Mouse (Mus musculus) spleen, adult 2 months (tissue): ENCODE measurements at regions not wholly inside any gene's neighbourhood (a gene's known extent, or its start where the extent isn't known, plus 50 kb on each side); places are given as distances from the start of the nearest gene placed in this dataset.

Experiments used
- DNase-seq, 2 experiments: peaks; one replicate each; pipeline versions ENCODE4 v3.0.0 to v3.0.0-alpha.2; 2012 to 2021; ENCODE audit warnings: low spot score in 2 of 2, low read depth in 1 of 2
- H3K27ac ChIP-seq: fragments of 200-500 bp; 2 replicates; pipeline ENCODE4 v1.5.1; 2012; ENCODE audit warnings: low read length, inconsistent platforms; ENCODE audit not compliant: insufficient read depth
- H3K27me3 ChIP-seq: fragments of 200-500 bp; 2 replicates; pipeline ENCODE4 v1.6.1; 2012; ENCODE audit warnings: mild to moderate bottlenecking, moderate library complexity, low read length, inconsistent platforms; ENCODE audit not compliant: control insufficient read depth, insufficient read depth
- H3K36me3 ChIP-seq: fragments of 200-500 bp; 2 replicates; pipeline ENCODE4 v1.6.1; 2012; ENCODE audit warnings: mild to moderate bottlenecking, low read length, inconsistent platforms; ENCODE audit not compliant: control insufficient read depth, insufficient read depth
- H3K4me1 ChIP-seq: fragments of 200-500 bp; 2 replicates; pipeline ENCODE4 v1.6.1; 2011; ENCODE audit warnings: inconsistent platforms; ENCODE audit not compliant: control insufficient read depth, insufficient read depth, insufficient read length
- H3K4me3 ChIP-seq: fragments of 200-500 bp; 2 replicates; pipeline ENCODE4 v1.5.1; 2011; ENCODE audit warnings: mild to moderate bottlenecking, inconsistent platforms; ENCODE audit not compliant: insufficient read depth, insufficient read length; ENCODE audit errors: extremely low read depth
- CTCF ChIP-seq: fragments of 200-500 bp; IDR thresholded peaks from 2 replicates; pipeline ENCODE4 v1.5.1; 2011; ENCODE audit warnings: mild to moderate bottlenecking, inconsistent platforms; ENCODE audit not compliant: insufficient read depth, insufficient read length, insufficient replicate concordance; ENCODE audit errors: extremely low read depth
- POLR2A ChIP-seq: fragments of 200-500 bp; IDR thresholded peaks from 2 replicates; pipeline ENCODE4 v1.6.1; 2011; ENCODE audit warnings: low read depth, low read length, inconsistent platforms
- WGBS: fragments of 180-500 bp; shearing (Covaris S2); methylation state at CpG from one replicate; pipeline ENCODE4 v1.1.7; 2018; 5-methylcytosine and 5-hydroxymethylcytosine counted together

DNA sequence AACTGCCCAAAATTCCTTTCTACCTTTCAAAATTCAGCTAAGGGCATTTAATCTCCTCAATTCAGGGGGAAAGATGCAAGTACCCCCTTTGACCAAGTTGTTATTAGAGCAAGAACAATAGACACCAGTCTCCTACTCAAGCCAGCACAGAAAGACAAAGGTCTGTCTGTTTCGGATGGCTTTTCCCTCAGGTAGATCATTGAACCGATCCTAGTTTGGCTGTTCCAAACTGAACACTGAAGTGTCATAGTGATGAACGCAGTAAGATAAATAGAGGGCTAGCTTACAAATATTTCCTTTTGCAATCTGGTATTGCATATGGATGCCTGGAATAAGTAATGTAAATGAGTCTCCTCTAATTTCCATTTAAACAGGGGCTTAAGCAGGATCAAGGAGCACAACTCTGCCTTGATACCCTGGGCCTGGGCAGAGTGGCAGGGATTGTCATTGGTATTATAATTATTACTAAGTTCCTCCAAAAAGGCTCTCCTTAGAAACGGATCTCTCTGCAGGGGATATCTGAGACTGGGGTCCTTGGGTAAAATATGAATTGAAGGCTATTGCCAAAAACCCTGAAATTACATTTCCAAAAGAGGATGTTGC lies 452.6 kb downstream of the Adgrl2 start:
- H3K27me3 ChIP-seq, result no peaks in the 10 kb centered on the region
- WGBS, result 90% methylated on average over 4 of the region's 4 CpGs
- no peak for DNase-seq
- TF ChIP-seq CTCF, result no peak
- TF ChIP-seq POLR2A, result no peak
- H3K27ac ChIP-seq, result no peak overlapping the region
- no peaks in the 10 kb centered on the region for H3K4me1 ChIP-seq
- no peak overlapping the region for H3K4me3 ChIP-seq
- H3K36me3 ChIP-seq, result no peaks in the 10 kb centered on the region

DNA sequence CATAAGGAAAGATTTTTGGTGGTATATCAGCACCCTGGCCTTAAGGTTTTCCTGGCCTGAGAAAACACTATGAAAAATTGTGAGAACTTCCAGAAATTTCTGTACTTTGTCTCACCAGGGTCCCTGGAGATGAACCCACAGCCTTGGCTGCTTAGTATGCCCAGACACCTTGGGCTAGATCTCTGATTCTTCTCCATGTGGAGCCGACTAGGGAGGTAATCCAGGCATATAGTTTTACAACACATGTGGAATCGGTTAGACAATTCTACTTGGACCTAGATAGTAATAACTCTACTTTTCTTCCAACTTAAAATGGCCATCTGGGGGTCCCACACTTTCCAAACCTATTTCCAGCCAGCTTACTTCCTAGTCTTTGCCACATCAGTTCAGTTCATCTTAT lies 460.5 kb downstream of the Adgrl2 start:
- no peaks in the 10 kb centered on the region for H3K36me3 ChIP-seq
- no peak for DNase-seq
- H3K4me1 ChIP-seq, result no peaks in the 10 kb centered on the region
- H3K27me3 ChIP-seq, result no peaks in the 10 kb centered on the region
- no peak overlapping the region for H3K4me3 ChIP-seq
- WGBS, result 86% methylated on average over 2 of the region's 2 CpGs
- H3K27ac ChIP-seq, result no peak overlapping the region
- TF ChIP-seq POLR2A (no peak), CTCF (no peak)

DNA sequence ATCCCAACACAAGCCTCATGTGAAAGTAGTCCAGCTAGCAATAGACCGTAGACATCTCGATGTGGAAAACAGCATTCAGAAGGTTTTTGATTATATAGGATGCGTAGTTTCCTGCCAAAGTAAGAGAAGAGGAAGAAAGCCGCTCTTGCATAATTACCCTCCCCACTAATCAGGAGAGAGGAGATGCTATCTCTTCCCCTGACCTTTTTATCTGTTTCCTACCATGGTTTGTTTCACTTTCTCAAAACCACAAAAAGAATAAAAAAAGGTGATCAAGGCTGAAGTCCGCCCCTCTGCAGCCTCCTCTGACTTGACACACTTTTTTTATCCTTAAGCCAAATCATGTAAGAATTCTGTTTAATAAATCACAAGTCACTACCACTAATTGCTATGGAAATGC lies 480.0 kb downstream of the Adgrl2 start:
- no peaks in the 10 kb centered on the region for H3K27me3 ChIP-seq
- H3K4me3 ChIP-seq, result no peak overlapping the region
- H3K4me1 ChIP-seq, result no peaks in the 10 kb centered on the region
- no peak for TF ChIP-seq POLR2A
- no peak for TF ChIP-seq CTCF
- WGBS, result 4% methylated on average over 5 of the region's 5 CpGs
- DNase-seq, result no peak
- no peaks in the 10 kb centered on the region for H3K36me3 ChIP-seq
- no peak overlapping the region for H3K27ac ChIP-seq

DNA sequence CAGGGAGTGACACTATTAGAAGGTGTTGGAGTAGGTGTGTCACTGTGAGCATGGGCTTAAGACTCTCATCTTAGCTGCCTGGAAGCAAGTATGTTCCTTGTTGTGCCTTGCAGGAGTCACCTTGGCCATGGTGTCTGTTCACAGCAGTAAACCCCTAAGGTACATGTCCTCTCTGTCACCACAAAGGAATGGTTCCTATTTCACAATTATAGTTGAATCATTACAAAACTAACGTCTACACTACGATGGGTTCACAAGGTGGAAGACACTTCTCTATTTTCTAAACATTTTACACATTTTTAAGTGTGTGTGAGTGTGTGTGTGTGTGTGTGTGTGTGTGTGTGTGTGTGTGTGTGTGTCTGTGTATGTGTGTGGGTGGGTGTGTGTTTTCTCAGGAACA lies 485.4 kb downstream of the Adgrl2 start:
- TF ChIP-seq POLR2A (no peak), CTCF (no peak)
- no peak overlapping the region for H3K27ac ChIP-seq

DNA sequence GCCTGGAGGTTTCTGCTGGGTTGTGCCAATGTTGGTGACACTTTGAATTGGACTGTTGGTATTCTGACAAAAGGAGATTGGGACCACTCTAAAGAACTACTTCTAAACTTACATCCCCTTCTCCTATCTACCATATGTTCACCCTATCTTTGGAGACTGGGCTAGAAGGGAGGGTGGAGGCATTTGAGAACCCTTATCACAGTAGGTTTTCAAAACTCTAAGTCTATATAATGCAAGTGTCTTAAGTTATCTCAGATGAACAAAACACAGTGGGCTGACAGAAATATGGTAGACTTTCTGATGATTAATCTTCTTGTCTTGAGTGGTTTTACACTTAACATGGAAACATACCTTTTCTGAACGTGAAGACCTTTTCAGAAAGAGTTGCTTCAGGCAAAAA lies 486.9 kb downstream of the Adgrl2 start:
- H3K27ac ChIP-seq, result no peak overlapping the region
- H3K4me3 ChIP-seq, result no peak overlapping the region
- no peak for TF ChIP-seq POLR2A
- no peak for TF ChIP-seq CTCF
- H3K27me3 ChIP-seq, result no peaks in the 10 kb centered on the region
- WGBS, result 84% methylated on average over 1 of the region's 1 CpGs
- DNase-seq, result no peak
- no peaks in the 10 kb centered on the region for H3K4me1 ChIP-seq
- H3K36me3 ChIP-seq, result no peaks in the 10 kb centered on the region

More for the DNA sequence above, 485.4 kb downstream of the Adgrl2 start:
- no peak for DNase-seq
- H3K36me3 ChIP-seq, result no peaks in the 10 kb centered on the region
- H3K4me3 ChIP-seq, result no peak overlapping the region
- H3K27me3 ChIP-seq, result no peaks in the 10 kb centered on the region
- WGBS, result 61% methylated on average over 2 of the region's 2 CpGs
- no peaks in the 10 kb centered on the region for H3K4me1 ChIP-seq

DNA sequence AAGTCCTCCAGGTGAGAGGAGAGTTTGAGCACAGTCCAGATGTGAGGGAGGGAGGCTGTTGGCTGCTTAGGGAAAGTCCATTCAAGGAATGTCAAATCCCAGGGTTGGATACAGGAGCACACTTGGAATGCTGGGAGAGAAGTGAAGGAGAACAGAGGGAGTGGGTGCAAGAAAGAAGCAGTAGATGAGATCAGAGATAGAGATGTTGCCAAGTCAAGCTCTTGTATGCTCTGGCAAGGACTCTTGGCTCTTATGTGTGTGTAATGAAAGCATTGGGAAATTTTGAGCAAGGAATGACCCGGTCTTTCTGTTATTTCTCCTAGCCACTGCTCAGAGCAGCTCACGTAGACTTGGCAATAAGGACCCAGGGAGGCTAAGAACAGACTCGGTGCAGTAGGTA lies 488.6 kb downstream of the Adgrl2 start:
- DNase-seq, result no peak
- H3K36me3 ChIP-seq, result no peaks in the 10 kb centered on the region
- H3K27me3 ChIP-seq, result no peaks in the 10 kb centered on the region
- H3K4me3 ChIP-seq, result no peak overlapping the region
- H3K27ac ChIP-seq, result no peak overlapping the region
- H3K4me1 ChIP-seq, result no peaks in the 10 kb centered on the region
- no peak for TF ChIP-seq POLR2A
- WGBS, result 91% methylated on average over 3 of the region's 3 CpGs

DNA sequence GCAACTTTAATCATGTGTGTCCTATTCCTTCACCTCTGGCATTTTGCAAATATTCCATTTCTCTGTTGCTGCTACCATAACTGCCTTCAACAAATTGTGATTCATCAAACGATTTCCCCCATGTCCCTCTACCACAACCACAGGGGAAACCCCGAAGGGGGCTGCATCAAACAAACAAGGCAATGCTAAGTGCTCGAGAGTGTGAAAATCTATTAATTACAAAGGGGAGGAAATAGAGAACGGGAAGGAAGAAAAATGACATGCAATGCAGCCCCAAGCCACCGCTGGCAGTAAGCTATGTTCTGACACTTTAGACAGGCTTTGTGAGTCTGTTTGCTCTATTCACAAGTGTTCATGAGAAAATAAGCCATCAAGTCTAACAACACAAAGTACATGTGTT lies 493.7 kb downstream of the Adgrl2 start:
- TF ChIP-seq POLR2A (no peak), CTCF (no peak)
- DNase-seq, result no peak
- Histone ChIP-seq H3K36me3 (no peaks in the 10 kb centered on the region), H3K27ac (no peak overlapping the region), H3K4me1 (no peaks in the 10 kb centered on the region), H3K4me3 (no peak overlapping the region), H3K27me3 (no peaks in the 10 kb centered on the region)
- WGBS, result 7% methylated on average over 5 of the region's 5 CpGs
